Mouse (Mus musculus): ENCODE measurements at regions not wholly inside any gene's neighbourhood (a gene's known extent, or its start where the extent isn't known, plus 50 kb on each side); places are given as distances from the start of the nearest gene placed in this dataset.

DNA sequence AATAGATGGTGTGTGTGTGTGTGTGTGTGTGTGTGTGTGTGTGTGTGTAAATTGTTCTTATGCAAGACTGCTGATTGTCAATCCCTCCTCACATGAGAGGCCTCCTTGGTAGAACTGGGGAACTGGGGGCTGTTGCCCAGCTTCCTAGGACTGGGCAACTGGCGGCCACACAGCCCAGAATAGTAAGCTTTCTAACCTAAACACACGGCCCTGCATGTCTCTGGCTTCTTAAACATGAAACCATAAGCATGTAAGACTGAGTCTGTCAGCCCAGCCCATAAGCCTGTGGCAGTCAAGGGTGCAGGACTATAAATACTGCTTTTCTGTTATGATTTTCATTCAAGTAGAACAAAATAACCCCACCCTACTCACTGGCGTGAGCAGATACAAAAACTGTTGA, 60.7 kb downstream of the Ifng start:
- DNase-seq (ENCODE audit: low read depth in 2 of 2, low spot score in 2 of 2) = no peak

DNA sequence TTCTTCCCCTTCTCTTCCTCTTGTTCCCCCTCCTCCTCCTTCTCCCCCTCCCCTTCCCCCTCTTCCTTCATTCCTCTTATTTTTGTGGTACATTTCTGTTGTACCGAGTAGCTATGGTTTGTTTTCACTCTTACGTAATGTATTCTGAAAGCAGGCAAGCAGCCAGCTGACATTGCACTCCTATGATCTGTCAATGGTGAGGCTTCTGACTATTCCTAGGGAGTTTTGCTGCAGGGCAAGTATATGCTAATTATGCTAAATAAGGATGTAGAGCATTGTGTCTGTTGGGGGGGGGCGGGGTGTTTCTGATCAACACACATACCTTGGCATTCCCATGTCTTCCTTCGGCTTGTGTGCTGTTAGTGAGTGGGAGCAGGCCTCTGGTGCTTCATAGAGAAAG, 64.0 kb downstream of the Ifng start:
- no peak for DNase-seq (ENCODE audit: low read depth in 2 of 2, low spot score in 2 of 2)

DNA sequence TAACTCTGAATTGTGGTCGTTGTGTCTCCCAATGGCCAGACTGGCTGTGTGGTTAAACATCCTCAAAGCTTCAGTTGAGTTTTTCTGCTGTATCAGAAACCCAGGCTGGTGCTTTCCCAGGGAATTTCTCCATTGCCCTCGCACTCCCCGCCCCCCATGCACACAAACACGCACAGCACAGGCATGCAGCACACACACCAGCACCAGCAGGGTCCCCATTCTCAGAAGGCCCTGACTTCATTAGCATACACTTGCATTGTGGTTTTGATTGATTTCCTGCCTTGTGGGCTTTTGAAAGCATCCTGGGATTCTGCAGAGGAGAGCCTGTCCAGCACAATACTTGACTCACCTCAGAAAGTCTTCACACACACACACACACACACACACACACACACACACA, 65.3 kb downstream of the Ifng start:
- no peak for DNase-seq (ENCODE audit: low read depth in 2 of 2, low spot score in 2 of 2)

DNA sequence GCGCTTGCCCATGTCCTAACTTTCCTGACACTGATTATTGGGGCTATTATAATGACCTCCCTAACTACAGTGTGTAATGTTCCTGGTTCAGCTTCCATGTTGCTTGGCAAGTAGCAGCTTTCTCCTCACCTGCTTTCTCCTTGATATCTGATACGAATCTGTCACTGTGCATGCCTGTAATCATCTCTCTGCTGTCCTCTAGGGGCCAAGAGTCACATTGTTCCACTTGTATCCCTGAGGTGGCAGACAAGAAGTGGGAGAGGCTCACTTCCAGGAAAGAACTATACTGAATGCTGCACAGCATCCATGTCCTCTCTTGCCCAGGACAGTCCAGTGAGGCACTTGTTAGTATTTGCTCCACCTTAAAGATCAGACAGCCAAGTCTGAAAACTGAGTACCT, 66.8 kb downstream of the Ifng start:
- DNase-seq (ENCODE audit: low read depth in 2 of 2, low spot score in 2 of 2) = peak in 1 of 2 experiments; percentile 21

DNA sequence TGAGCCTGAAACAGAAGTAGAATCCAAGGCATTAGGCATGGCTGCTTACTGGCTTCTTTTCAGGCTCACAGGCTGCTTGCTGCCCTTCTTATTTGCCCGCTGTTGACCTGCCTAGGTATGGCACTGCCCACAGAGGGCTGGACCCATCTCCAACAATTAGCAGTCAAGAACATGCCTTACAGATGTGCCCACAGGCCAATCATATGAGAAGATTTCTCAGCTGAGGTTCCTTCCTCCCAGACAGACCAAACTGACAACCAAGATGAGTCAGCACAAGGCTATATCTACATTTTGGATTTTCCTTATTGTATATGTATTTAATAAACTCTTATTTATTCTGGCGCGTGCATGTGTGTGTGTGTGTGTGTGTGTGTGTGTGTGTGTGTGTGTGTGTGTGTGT, 76.0 kb downstream of the Ifng start:
- no peak for DNase-seq (ENCODE audit: low read depth in 2 of 2, low spot score in 2 of 2)

DNA sequence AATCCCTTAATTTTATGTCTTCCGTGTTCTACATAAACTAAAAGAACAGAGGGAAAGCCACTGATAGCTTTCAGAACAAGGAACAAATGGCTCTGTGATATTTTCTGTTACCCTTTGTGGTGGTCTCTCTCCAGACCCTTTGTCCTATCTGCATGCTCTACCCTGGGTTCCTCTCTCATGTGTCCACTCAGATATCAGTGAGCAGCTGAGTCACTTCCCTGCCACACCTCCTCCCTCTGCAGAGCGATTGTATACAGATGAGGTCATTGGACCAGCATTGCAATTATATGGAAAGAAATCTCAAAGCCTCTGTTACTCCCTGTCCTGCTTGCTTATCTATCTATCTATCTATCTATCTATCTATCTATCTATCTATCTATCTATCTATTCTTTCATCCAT, 77.1 kb downstream of the Ifng start:
- no peak for DNase-seq (ENCODE audit: low read depth in 2 of 2, low spot score in 2 of 2)

DNA sequence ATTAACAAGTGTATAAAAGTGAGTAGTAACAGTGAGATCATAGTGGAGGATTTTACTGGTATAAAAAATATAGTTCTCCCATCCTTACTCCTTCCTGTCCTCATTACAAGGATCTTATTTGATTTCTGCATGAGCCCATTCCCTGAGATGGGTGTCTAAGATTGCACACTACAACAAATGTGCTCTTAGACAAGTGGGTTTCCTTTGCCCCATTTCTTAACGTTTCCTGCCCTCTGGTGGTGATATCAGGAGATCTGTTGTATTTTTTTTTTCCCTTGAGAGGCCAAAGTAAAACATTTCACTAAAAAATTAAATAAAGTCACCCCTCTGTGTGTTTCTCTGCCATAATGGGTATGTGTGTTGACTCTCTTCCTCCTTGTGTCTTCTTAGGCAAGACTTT, 105.1 kb downstream of the Ifng start:
- DNase-seq (ENCODE audit: low read depth in 2 of 2, low spot score in 2 of 2) = peak; percentile 10 to 29

DNA sequence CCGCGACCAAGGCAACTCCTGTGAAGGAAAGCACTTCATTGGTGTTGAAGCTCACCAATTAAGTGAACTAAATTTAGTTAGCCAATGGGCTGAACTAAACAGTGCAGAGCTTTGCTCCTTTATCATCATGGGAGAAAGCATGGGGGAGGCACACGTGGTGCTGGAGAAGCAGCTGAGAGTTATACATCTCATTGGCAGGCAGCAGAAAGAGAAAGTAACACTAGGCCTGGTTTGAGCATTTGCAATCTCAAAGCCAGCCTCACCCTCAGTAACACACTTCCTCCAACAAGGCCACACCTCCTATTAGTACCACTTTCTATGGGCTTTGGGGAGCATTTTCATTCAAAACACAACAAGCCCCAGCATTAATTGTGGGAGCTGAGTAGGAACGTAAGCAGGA, 109.4 kb downstream of the Ifng start:
- no peak for DNase-seq (ENCODE audit: low read depth in 2 of 2, low spot score in 2 of 2)

DNA sequence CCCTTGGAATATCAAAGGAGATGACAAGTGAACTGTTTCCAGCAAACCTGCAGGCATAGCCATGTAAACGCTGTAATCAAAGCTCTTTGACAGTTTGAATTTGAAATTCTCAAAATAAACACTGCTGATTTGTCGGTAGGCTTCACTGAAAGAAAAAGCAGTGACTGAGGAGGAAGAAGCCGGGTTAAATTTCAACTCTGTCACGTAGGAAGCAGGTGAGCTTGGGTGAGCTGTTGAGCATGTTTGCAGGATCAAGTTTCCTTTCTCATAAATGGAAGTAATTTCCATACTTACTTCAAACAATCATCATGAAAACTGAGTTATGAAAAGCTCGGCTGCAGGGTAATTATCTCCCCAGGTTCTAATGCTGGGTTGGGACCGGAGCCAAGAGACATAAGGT, 118.0 kb downstream of the Ifng start:
- DNase-seq (ENCODE audit: low read depth in 2 of 2, low spot score in 2 of 2) = no peak

DNA sequence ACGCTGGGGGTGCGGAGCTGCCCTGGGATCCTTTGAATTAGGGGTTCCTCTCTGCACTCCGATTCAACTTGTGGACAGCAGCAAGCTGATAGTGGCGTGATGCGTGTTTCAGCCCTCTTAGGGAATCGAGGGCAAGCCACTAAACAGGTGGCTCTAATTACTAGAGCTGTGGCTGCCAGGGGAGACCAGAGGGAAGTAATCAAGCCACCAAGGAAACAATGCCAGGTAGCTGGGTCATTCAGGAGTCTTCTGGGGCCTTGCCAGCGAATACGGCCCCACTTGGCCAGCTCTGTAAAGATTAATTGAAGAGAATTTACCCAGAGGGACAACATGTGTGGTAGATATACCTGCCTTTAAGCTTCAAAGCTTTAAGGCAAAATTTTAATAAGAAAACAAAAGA, 123.2 kb downstream of the Ifng start:
- no peak for DNase-seq (ENCODE audit: low read depth in 2 of 2, low spot score in 2 of 2)

DNA sequence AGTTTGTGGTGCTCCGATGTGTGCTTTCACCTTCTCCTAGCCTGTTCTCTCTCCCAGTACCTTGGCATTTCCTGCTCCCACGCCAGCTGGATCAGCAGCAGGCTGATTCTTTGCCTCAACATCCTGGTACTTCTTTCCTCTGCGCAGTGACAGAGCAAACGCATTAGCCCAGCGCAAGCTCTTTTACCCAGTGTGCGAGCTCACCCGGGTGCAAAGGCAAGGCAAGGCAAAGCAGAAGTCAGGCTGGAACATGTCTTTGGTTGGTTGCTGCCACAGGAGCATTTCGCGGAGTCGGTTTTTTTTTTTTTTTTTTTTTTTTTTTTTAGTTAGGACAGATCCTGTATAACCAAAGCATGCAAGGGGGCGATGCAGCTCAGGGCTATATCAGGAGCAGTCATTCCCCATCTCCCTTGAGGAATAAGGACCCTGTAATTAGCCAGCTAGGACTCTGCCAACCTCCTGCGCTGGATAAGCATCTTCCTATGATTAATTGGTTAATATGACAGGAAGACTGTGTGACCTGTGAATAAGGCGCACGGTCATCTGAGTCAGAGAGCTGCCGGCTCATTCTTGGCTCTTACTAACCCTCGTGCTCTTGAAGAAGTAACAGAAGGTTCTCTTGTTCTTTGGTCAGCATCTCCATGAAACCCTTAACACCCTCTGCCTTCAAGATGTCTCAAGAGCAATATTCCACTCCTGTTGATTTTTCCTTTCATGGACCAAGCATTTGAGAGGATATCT, 123.9 kb downstream of the Ifng start:
- no peak for DNase-seq (ENCODE audit: low read depth in 2 of 2, low spot score in 2 of 2)

DNA sequence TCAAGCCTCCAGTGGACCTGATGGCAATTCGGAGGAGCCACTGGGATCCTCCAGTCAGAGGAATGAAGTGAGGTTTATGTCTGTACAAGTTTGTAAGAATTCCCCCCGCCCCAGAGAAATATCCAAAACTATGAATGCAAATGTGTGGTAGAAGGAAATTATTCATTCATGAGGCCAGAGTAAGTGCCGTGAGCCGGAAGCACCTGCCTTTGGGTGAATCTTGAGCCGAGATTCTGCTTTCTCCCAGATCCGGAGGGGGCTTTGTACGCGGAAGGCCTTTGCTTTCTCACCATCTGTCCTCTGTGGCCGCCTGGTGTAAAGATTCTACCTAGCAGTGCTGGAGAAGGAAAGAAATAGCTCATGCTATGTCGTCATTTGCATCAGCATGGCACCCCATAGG, 127.8 kb downstream of the Ifng start:
- DNase-seq (ENCODE audit: low read depth in 2 of 2, low spot score in 2 of 2) = no peak

DNA sequence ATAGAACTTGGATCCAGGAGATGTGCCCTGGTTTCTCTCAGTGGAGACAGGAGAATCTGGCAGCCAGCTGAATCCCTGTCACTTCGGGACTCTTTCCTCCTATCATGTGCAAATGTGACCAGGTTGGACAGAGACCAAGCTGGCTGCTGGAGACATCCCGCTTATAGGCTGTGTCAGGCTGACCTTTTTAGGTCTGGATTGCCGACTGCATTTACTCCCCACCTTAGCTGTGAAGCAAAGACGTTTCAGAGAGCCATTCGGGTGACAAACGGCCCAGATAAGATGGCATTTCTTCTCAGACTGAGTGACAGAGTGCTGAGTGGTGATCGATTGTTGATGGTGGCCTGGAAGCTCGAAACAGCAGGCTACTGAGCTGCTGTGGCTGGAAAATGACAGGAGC, 128.6 kb downstream of the Ifng start:
- DNase-seq (ENCODE audit: low read depth in 2 of 2, low spot score in 2 of 2) = no peak

DNA sequence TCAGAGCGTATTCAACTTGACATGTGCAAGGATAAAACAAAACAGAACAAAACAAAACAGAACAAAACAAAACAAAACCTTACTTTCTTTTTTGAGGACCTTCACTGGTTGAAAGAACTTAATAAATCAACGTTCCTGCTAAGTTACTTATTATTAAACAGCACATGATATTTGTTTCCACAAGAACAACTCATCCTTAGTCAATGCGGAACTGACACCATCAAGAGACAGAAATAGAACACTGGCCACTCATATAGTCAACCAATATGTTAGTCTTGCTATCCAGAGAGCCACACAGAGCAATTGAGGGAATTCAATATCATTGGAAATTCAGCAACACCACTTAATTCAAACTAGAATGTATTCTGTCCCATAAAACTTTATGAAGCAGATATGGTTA, 132.4 kb downstream of the Ifng start:
- DNase-seq (ENCODE audit: low read depth in 2 of 2, low spot score in 2 of 2) = no peak

DNA sequence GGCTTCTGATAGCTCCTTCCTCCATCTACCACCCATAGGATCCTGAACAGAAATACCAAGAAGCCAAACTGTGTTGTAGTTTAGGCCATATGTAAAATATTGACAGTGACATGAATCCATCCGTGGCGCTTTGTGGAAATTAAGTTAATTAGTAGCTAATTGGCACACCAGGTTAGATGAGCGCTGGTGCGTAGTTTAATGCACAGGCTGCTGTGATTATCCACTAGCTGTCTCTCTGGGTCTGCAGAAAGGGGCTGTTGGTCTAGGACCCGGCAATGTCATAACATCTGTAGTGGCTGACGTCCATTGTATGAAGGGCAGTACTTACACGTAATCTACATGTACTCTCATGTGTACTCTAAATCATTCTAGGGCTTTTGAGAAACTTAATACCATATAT, 134.7 kb downstream of the Ifng start:
- no peak for DNase-seq (ENCODE audit: low read depth in 2 of 2, low spot score in 2 of 2)

DNA sequence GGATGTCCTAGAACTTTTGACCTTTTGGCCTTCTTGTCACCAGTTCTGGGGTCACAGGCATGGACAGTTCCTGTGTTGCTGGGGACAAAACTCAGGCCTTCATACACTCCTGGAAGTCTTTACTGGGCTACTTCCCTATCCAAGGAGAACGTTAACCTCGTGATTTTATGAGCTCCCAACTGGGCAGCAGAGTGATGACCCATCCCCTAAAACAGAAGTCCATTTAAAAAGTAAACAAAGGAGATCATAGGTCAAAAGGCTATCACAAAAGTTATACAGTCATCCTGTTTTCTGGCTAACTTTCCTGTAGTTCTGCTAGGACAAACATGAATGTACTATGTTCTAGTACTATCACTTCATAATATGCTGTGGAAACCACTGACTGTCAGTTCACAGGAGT, 140.5 kb downstream of the Ifng start:
- no peak for DNase-seq (ENCODE audit: low read depth in 2 of 2, low spot score in 2 of 2)

DNA sequence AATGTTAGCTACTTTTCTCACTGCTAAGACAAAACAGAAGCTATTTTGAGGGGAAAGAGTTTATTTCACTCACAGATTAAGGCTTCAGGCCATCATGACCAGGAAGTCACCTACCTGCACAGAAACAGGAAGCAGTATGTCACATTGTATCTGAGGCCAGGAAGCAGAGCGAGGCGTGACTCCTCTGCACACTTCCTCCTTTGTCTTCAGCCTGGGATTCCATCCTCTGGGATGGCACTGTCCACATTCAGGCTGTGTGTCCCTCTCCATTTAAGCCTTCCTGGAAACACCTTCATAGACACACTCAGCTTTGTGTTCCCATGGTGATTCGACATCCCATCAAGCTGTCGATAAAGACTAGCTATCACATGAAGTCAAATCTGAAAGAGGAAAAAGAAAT, 145.0 kb downstream of the Ifng start:
- no peak for DNase-seq (ENCODE audit: low read depth in 2 of 2, low spot score in 2 of 2)

DNA sequence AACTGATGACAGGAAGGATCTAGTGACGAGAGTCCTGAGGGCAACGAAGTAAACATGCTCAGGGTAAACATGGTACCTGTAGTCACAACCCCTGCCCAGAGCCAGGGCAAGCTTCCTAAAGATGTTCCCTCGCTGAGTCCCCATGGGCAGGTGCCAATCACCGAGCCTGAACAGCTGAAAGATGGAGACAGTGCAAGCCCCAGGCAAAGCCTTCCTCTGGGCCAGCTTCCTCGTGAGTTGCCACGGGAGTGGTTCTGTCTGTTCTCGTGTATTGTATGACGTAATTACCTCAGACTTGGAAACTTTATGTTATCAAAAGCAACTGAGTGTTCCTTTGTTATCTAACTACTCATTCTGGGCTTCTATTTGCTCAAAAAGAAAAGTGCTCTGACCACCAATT, 147.4 kb downstream of the Ifng start:
- no peak for DNase-seq (ENCODE audit: low read depth in 2 of 2, low spot score in 2 of 2)

DNA sequence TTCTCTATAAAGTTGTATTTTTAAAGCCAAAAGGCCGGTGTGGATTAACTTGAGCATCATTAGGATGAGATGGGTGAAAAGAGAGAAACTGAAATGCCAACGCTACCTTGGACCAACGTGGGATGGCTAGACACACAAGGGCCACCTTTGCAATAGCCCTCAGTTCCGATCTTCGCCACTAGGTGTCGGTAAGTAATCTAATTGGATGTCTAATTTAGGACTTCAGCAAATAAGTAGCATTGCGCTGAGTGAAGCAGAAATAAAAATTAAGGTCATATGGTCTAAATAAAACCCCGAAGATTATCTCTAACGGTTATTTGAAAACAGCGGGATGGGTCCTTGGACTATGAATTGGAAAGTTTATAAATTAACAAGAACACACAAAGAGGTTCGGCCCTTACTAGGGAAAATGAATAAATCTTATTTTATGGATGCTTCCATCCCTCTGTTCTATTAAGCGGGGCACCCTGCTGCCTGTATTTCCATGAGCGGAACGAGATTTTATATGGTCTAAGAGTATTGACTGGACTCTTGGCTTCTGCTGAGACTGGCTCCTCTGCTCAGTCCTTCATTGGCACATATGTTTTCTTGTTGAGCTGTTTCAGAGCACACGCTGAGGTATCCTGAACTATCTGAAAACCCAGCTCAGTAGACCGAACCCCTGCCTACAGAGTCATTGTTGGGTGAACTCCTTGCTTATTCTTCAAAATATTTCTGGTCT, 152.0 kb downstream of the Ifng start:
- DNase-seq (ENCODE audit: low read depth in 2 of 2, low spot score in 2 of 2) = peak; percentile 68 to 83

DNA sequence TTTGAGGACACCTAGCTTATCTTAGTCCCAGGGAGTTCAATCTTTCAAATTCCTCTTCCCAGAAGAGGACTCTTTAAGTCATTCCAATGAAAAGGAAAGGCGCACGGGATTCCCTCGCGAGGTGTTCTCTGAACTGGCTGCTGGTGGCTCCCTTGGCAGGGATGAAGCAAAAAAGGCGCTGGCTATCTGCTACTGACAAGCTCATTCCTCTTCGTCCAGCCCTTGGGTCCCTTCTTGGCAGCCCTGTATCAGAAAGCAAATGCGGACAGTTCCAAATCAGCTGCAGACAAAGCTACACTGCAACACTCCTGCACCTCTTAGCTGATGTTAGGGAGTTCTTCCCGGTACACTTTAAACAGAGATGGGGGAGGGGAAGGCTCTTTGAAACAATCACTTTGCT, 155.4 kb downstream of the Ifng start:
- DNase-seq (ENCODE audit: low read depth in 2 of 2, low spot score in 2 of 2) = no peak

DNA sequence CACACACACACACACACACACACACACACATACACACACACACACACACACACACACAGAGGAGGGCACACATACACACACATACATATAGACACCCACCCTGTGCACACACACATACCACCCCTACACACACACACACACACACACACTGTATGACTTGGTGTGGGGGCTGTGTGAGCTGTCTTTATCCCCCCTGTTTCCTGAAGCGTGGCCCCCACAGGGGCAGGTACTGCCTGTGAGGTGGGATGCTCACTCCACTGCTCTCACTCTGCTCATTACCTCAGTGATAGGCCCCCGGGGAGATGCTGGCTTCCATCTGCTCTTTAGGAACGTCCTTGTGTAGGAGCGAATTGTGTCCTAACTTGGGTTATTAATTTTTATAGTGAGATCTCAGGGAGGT, 157.7 kb downstream of the Ifng start:
- DNase-seq (ENCODE audit: low read depth in 2 of 2, low spot score in 2 of 2) = no peak

DNA sequence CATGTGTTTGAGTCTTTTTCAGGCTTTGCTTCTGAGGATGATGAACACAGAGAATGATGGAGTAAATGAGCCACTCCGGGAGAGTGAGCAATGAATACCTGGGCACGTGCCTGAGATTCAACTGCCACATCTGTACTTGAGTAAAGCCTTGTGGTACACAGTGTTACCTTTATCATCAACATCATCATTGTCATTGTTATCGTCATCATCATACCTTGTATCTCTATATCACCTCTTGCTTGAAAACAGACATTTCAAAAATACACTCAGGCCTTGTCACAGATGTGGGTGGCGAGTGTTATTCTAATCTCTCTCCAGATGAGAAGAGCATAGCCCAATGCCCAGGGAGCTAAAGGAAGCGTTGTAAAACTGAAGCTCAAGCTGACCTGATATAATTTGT, 158.4 kb downstream of the Ifng start:
- peak; percentile 14 to 45 for DNase-seq (ENCODE audit: low read depth in 2 of 2, low spot score in 2 of 2)

DNA sequence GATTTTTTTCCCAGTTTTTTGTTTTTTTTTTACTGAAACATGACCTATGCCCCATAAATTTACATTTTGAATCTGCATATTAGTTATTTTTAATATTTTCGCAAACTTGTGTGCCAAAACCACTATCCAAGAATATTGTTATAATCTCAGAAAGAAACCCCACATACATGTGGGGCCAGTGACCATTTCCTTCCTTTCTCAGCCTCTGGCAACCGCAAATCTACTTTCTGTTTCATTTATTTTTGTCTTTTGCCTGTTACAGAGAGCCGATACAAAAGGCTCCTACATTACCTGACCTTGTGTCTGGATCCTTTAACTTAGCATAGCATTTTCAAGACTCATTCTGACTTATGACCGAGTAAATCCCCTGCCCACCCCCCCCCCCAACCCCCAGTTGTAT, 158.8 kb downstream of the Ifng start:
- peak in 1 of 2 experiments; percentile 41 for DNase-seq (ENCODE audit: low read depth in 2 of 2, low spot score in 2 of 2)
